Mouse (Mus musculus) myocyte (in vitro differentiated cells): ENCODE measurements around the gene Vps35l. TPM values are rescaled to one million over a fixed set of nuclear protein-coding genes. Genes with fewer than 3 reads are reported as not detected.

Source experiments
- H3K27me3 ChIP-seq: one replicate; pipeline ENCODE4 v1.6.1; 2011; ENCODE audit not compliant: control insufficient read depth, insufficient read depth, insufficient read length
- H3K36me3 ChIP-seq: one replicate; pipeline ENCODE4 v1.6.1; 2011; ENCODE audit not compliant: control insufficient read depth, insufficient read depth
- H3K4me2 ChIP-seq: one replicate; pipeline ENCODE4 v1.6.1; 2011; ENCODE audit warnings: low read depth, control low read depth
- H3K4me3 ChIP-seq: one replicate; pipeline ENCODE4 v1.5.1; 2011; ENCODE audit warnings: mild to moderate bottlenecking, control low read depth, moderate library complexity
- H3K79me2 ChIP-seq: one replicate; pipeline ENCODE4 v1.6.1; 2011; ENCODE audit not compliant: control insufficient read depth, insufficient read depth
- H3ac ChIP-seq: one replicate; pipeline ENCODE4 v1.6.1; 2011; ENCODE audit not compliant: control insufficient read depth, insufficient read length
- CEBPB ChIP-seq: IDR thresholded peaks from 2 replicates; pipeline ENCODE4 v1.6.1; 2011; ENCODE audit warnings: mild to moderate bottlenecking, moderate library complexity; ENCODE audit not compliant: poor library complexity, insufficient read depth, severe bottlenecking
- E2F4 ChIP-seq: IDR thresholded peaks from one replicate; pipeline ENCODE4 v1.6.1; 2011; ENCODE audit warnings: mild to moderate bottlenecking, control low read depth, moderate library complexity; ENCODE audit not compliant: insufficient read depth
- MAX ChIP-seq: IDR thresholded peaks from one replicate; pipeline ENCODE4 v1.6.1; 2011; ENCODE audit warnings: low read depth, mild to moderate bottlenecking, control low read depth
- MYOD1 ChIP-seq, 3 experiments: IDR thresholded peaks; one replicate each; pipeline ENCODE4 v1.6.1; 2011; ENCODE audit warnings: control low read depth in 2 of 3, low read depth in 2 of 3, mild to moderate bottlenecking in 2 of 3, moderate library complexity in 1 of 3; ENCODE audit not compliant: insufficient read length in 2 of 3, control insufficient read depth in 1 of 3
- MYOG ChIP-seq, 3 experiments: IDR thresholded peaks; one replicate each; pipeline ENCODE4 v1.6.1; 2011; ENCODE audit warnings: control low read depth in 2 of 3, low read depth in 2 of 3, mild to moderate bottlenecking in 2 of 3; ENCODE audit not compliant: insufficient read length in 2 of 3, control insufficient read depth in 1 of 3, insufficient read depth in 1 of 3
- POLR2A ChIP-seq: IDR thresholded peaks from one replicate; pipeline ENCODE4 v1.6.1; 2011; ENCODE audit warnings: low read depth, mild to moderate bottlenecking, control low read depth, moderate library complexity; ENCODE audit not compliant: insufficient read length
- POLR2AphosphoS2 ChIP-seq: IDR thresholded peaks from one replicate; pipeline ENCODE4 v1.6.1; 2011; ENCODE audit warnings: low read depth, control low read depth; ENCODE audit not compliant: insufficient read length
- REST ChIP-seq: IDR thresholded peaks from one replicate; pipeline ENCODE4 v1.6.1; 2011; ENCODE audit warnings: mild to moderate bottlenecking, control low read depth, moderate library complexity; ENCODE audit not compliant: insufficient read depth, insufficient read length
- SRF ChIP-seq: IDR thresholded peaks from one replicate; pipeline ENCODE4 v1.6.1; 2011; ENCODE audit warnings: low read depth; ENCODE audit not compliant: control insufficient read depth, insufficient read length
- TCF12 ChIP-seq: IDR thresholded peaks from one replicate; pipeline ENCODE4 v1.6.1; 2011; ENCODE audit warnings: mild to moderate bottlenecking, control low read depth; ENCODE audit not compliant: poor library complexity, insufficient read depth, severe bottlenecking
- TCF3 ChIP-seq: IDR thresholded peaks from one replicate; pipeline ENCODE4 v1.6.1; 2011; ENCODE audit warnings: low read depth, control low read depth; ENCODE audit not compliant: insufficient read length
- USF1 ChIP-seq: IDR thresholded peaks from one replicate; pipeline ENCODE4 v1.6.1; 2011; ENCODE audit warnings: low read depth, mild to moderate bottlenecking, control low read depth, moderate library complexity
- polyA plus RNA-seq: library from polyadenylated mRNA; unstranded; fragments of >200 nt; fragmentation: generic; extraction: Trizol; gene quantifications from one replicate; pipeline ENCODE4 v1.2.1, GENCODE M21; 2012; ENCODE audit warnings: missing spikeins

The Vps35l gene
- polyA plus RNA-seq, 1 experiment = 35.7 TPM

- Histone ChIP-seq H3ac (no peak overlapping the region), H3K79me2 (no peaks in the 10 kb centered on the region), H3K36me3 (peaks cover 2% of the 10 kb centered on the region), H3K27me3 (no peaks in the 10 kb centered on the region), H3K4me3 (no peak overlapping the region), H3K4me2 (no peak overlapping the region)
- TF ChIP-seq MYOG (IDR thresholded peaks at IDR 0.05; ENCODE audit: control insufficient read depth in 1 of 3, insufficient read depth in 1 of 3, insufficient read length in 2 of 3, low read depth in 2 of 3) = no peak
- TF ChIP-seq CEBPB = no peak
- TF ChIP-seq POLR2A = no peak
- no peak for TF ChIP-seq MAX
- no peak for TF ChIP-seq SRF
- TF ChIP-seq POLR2AphosphoS2 = no peak
- TF ChIP-seq TCF12 = no peak
- TF ChIP-seq USF1 = no peak
- no peak for TF ChIP-seq MYOD1 (IDR thresholded peaks at IDR 0.05; ENCODE audit: control insufficient read depth in 1 of 3, insufficient read length in 2 of 3, low read depth in 2 of 3)
- TF ChIP-seq E2F4 = no peak
- no peak for TF ChIP-seq TCF3
- TF ChIP-seq REST = no peak
Observed at GRCm38 (mm10) chr7:118793899-118794298, 53.9 kb downstream of the Vps35l start.

GRCm38 (mm10) chr7:118795779-118796178, 55.8 kb downstream of the Vps35l start:
- Histone ChIP-seq H3K4me3 (no peak overlapping the region), H3K36me3 (peaks cover 12% of the 10 kb centered on the region), H3K27me3 (no peaks in the 10 kb centered on the region), H3K4me2 (no peak overlapping the region), H3ac (no peak overlapping the region), H3K79me2 (no peaks in the 10 kb centered on the region)
- TF ChIP-seq TCF12 (peak; percentile 5), TCF3 (no peak), MYOD1 (IDR thresholded peaks at IDR 0.05; ENCODE audit: control insufficient read depth in 1 of 3, insufficient read length in 2 of 3, low read depth in 2 of 3) (peak in 2 of 3 experiments; percentile 54 to 60), MYOG (IDR thresholded peaks at IDR 0.05; ENCODE audit: control insufficient read depth in 1 of 3, insufficient read depth in 1 of 3, insufficient read length in 2 of 3, low read depth in 2 of 3) (peak in 2 of 3 experiments; percentile 52 to 83), REST (no peak)

- Histone ChIP-seq H3ac (no peak overlapping the region), H3K79me2 (no peaks in the 10 kb centered on the region), H3K36me3 (peaks cover 17% of the 10 kb centered on the region), H3K4me2 (no peak overlapping the region), H3K27me3 (no peaks in the 10 kb centered on the region), H3K4me3 (no peak overlapping the region)
- TF ChIP-seq MAX (no peak), MYOD1 (IDR thresholded peaks at IDR 0.05; ENCODE audit: control insufficient read depth in 1 of 3, insufficient read length in 2 of 3, low read depth in 2 of 3) (no peak), POLR2A (no peak), E2F4 (no peak), MYOG (IDR thresholded peaks at IDR 0.05; ENCODE audit: control insufficient read depth in 1 of 3, insufficient read depth in 1 of 3, insufficient read length in 2 of 3, low read depth in 2 of 3) (no peak), TCF3 (no peak)
Observed at GRCm38 (mm10) chr7:118796838-118797237, 56.8 kb downstream of the Vps35l start.

- Histone ChIP-seq H3ac (no peak overlapping the region), H3K27me3 (no peaks in the 10 kb centered on the region), H3K4me3 (no peak overlapping the region), H3K4me2 (no peak overlapping the region), H3K36me3 (peaks cover 17% of the 10 kb centered on the region), H3K79me2 (no peaks in the 10 kb centered on the region)
- no peak for TF ChIP-seq POLR2A
- no peak for TF ChIP-seq TCF12
- no peak for TF ChIP-seq E2F4
- TF ChIP-seq CEBPB = no peak
- no peak for TF ChIP-seq POLR2AphosphoS2
- no peak for TF ChIP-seq TCF3
- no peak for TF ChIP-seq SRF
Observed at GRCm38 (mm10) chr7:118797600-118797999, 57.6 kb downstream of the Vps35l start.

GRCm38 (mm10) chr7:118798105-118798570, 58.1 kb downstream of the Vps35l start:
- Histone ChIP-seq H3K27me3 (no peaks in the 10 kb centered on the region), H3ac (no peak overlapping the region), H3K4me2 (no peak overlapping the region), H3K36me3 (peaks cover 17% of the 10 kb centered on the region), H3K79me2 (no peaks in the 10 kb centered on the region), H3K4me3 (no peak overlapping the region)
- TF ChIP-seq USF1 (no peak), MYOG (IDR thresholded peaks at IDR 0.05; ENCODE audit: control insufficient read depth in 1 of 3, insufficient read depth in 1 of 3, insufficient read length in 2 of 3, low read depth in 2 of 3) (no peak), CEBPB (no peak), MYOD1 (IDR thresholded peaks at IDR 0.05; ENCODE audit: control insufficient read depth in 1 of 3, insufficient read length in 2 of 3, low read depth in 2 of 3) (no peak), POLR2AphosphoS2 (no peak), E2F4 (no peak), MAX (no peak), TCF12 (no peak)
